Mouse (Mus musculus) CD4-positive, CD25-positive, alpha-beta regulatory T cell (primary cell): Measurements from ENCODE around the gene Use1. TPM values are rescaled to one million over a fixed set of nuclear protein-coding genes. Genes with fewer than 3 reads are reported as not detected.

Source experiments
- polyA plus RNA-seq: library from polyadenylated mRNA; unstranded; fragments of 100-300 nt; shearing (Covaris generic); gene quantifications from one replicate; pipeline ENCODE4 v1.2.1, GENCODE M21; 2017

Gene Use1
- polyA plus RNA-seq: 143 TPM

GRCm38 (mm10) chr8:71366771-71367528 is at the start of gene Use1:
Gene Use1 (plus strand): TSS chr8:71366848.

GRCm38 (mm10) chr8:71371236-71371848 is 4.7 kb downstream of the Use1 start, which contains the start of gene Ocel1:
Gene Ocel1 (plus strand): TSS chr8:71371298.

GRCm38 (mm10) chr8:71381421-71381970 is 14.8 kb downstream of the Use1 start, which contains the start of gene Nr2f6:
Gene Nr2f6 (minus strand): TSS chr8:71381960.

GRCm38 (mm10) chr8:71395629-71396028 is 29.0 kb downstream of the Use1 start, which contains the start of gene Ushbp1:
Gene Ushbp1 (minus strand): TSS chr8:71395802.

GRCm38 (mm10) chr8:71396639-71397305 is 30.1 kb downstream of the Use1 start, which contains the start of gene Babam1:
Gene Babam1 (plus strand): TSS chr8:71396861.

GRCm38 (mm10) chr8:71405401-71406098 is 38.9 kb downstream of the Use1 start, which contains the start of gene Ankle1:
Gene Ankle1 (plus strand): TSS chr8:71406010.

Other genes with a start within 250 kb of the Use1 start
- gene Myo9b, start 94.1 kb upstream of the Use1 start, polyA plus RNA-seq: 63.8 TPM
- gene Haus8, start 93.9 kb upstream of the Use1 start, polyA plus RNA-seq: 36.5 TPM
- 19.0 TPM for gene Ocel1, start 4.5 kb downstream of the Use1 start, polyA plus RNA-seq
- gene Nr2f6, start 15.1 kb downstream of the Use1 start, polyA plus RNA-seq: 8.1 TPM
- gene Ushbp1, start 29.0 kb downstream of the Use1 start, polyA plus RNA-seq: 0.26 TPM
- gene Babam1, start 30.0 kb downstream of the Use1 start, polyA plus RNA-seq: 116 TPM
- 1.4 TPM for gene Ankle1, start 39.2 kb downstream of the Use1 start, polyA plus RNA-seq
- 156 TPM for gene Abhd8, start 96.8 kb downstream of the Use1 start, polyA plus RNA-seq
- 72.6 TPM for gene Mrpl34, start 98.1 kb downstream of the Use1 start, polyA plus RNA-seq
- gene Dda1, start 102.4 kb downstream of the Use1 start, polyA plus RNA-seq: 106 TPM
- 16.2 TPM for gene Ano8, start 119.1 kb downstream of the Use1 start, polyA plus RNA-seq
- 10.7 TPM for gene Gtpbp3, start 121.3 kb downstream of the Use1 start, polyA plus RNA-seq
- gene Plvap, start 144.9 kb downstream of the Use1 start, polyA plus RNA-seq: 0.55 TPM
- gene Ccdc194, start 158.9 kb downstream of the Use1 start, polyA plus RNA-seq: 0.19 TPM
- gene Bst2, start 170.6 kb downstream of the Use1 start, polyA plus RNA-seq: 116 TPM
- 96.2 TPM for gene Mvb12a, start 176.1 kb downstream of the Use1 start, polyA plus RNA-seq
- gene Tmem221, start 192.0 kb downstream of the Use1 start, polyA plus RNA-seq: 2.2 TPM
- gene Nxnl1, start 199.8 kb downstream of the Use1 start, polyA plus RNA-seq: 0.25 TPM
- 15.6 TPM for gene Slc27a1, start 202.0 kb downstream of the Use1 start, polyA plus RNA-seq
- 115 TPM for gene Pgls, start 225.3 kb downstream of the Use1 start, polyA plus RNA-seq
- 13.0 TPM for gene Fam129c, start 230.8 kb downstream of the Use1 start, polyA plus RNA-seq
- 51.1 TPM for gene Colgalt1, start 244.2 kb downstream of the Use1 start, polyA plus RNA-seq